Mouse (Mus musculus) small intestine, adult 2 months (tissue): ENCODE measurements around the gene Ptgs2.

Experiments used
- CTCF ChIP-seq: fragments of 200-500 bp; IDR thresholded peaks from 2 replicates; pipeline ENCODE4 v1.5.1; 2012; ENCODE audit warnings: low read depth, mild to moderate bottlenecking, control low read depth, inconsistent platforms, low read length, moderate library complexity, mixed read lengths; ENCODE audit not compliant: insufficient replicate concordance, insufficient read length; ENCODE audit errors: extremely low read depth
- POLR2A ChIP-seq: fragments of 200-500 bp; IDR thresholded peaks from 2 replicates; pipeline ENCODE4 v1.6.1; 2012; ENCODE audit warnings: low read depth, mild to moderate bottlenecking, control low read depth, inconsistent platforms, low read length, moderate library complexity

DNA sequence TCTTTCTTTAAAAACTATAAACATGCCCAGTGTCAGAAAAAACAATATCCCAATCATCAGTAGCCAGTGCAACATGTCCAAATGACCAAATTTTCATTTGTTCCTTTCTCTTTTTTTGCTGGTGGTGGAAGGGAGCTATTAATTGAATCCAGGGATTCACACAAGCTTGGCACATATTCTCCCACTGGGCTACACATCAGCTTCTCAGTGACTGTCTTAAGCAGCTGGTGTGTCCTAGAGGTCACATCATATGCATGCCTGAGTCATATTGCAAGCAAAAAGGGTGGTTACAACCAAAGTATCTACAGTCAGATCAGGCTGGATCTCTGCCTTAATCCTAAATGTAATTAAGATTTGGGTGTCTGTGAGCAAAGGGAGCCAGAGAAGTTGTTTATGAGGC lies 35.5 kb downstream of the Ptgs2 start:
- TF ChIP-seq CTCF, result no peak
- no peak for TF ChIP-seq POLR2A
